Mouse (Mus musculus) midbrain, embryonic 10.5 days (tissue): ENCODE measurements around the gene Lrrc14b. TPM values are rescaled to one million over a fixed set of nuclear protein-coding genes. Genes with fewer than 3 reads are reported as not detected.

ENCODE experiments used
- DNase-seq: peaks from one replicate; pipeline ENCODE4 v3.0.0-alpha.2; 2017; ENCODE audit warnings: low spot score
- H3K27ac ChIP-seq: fragments of 300-500 bp; sonication (generic); replicated peaks from 2 replicates; pipeline ENCODE4 v1.5.1; 2016; ENCODE audit warnings: mild to moderate bottlenecking
- H3K27me3 ChIP-seq: fragments of 300-500 bp; sonication (generic); 2 replicates; pipeline ENCODE4 v1.6.1; 2016; ENCODE audit warnings: low read depth, mild to moderate bottlenecking; ENCODE audit not compliant: poor library complexity, severe bottlenecking
- H3K36me3 ChIP-seq: fragments of 300-500 bp; sonication (generic); 2 replicates; pipeline ENCODE4 v1.6.1; 2016; ENCODE audit warnings: mild to moderate bottlenecking, moderate library complexity
- H3K4me1 ChIP-seq: fragments of 300-500 bp; sonication (generic); 2 replicates; pipeline ENCODE4 v1.6.1; 2016
- H3K4me3 ChIP-seq: fragments of 300-500 bp; sonication (generic); 2 replicates; pipeline ENCODE4 v1.5.1; 2016; ENCODE audit warnings: mild to moderate bottlenecking, moderate library complexity
- H3K9me3 ChIP-seq: fragments of 300-500 bp; sonication (generic); replicated peaks from 2 replicates; pipeline ENCODE4 v1.6.1; 2016; ENCODE audit warnings: mild to moderate bottlenecking
- WGBS: fragments of 180-500 bp; shearing (Covaris S2); methylation state at CpG from one replicate; pipeline ENCODE4 v1.1.7; 2016; 5-methylcytosine and 5-hydroxymethylcytosine counted together
- microRNA counts: library from miRNA; unstranded; fragments of <30 nt; microRNA quantifications from one replicate; lab custom pipeline; 2017
- microRNA-seq: library from miRNA; unstranded; fragments of <30 nt; microRNA quantifications from one replicate; pipeline ENCODE4, GENCODE M21; 2017
- polyA plus RNA-seq: library from polyadenylated mRNA; unstranded; fragments of >200 nt; fragmentation: Nextera tagmentation; extraction: Ambion mirVana; gene quantifications from 2 replicates; pipeline ENCODE4 v1.2.1, GENCODE M21; 2016

The Lrrc14b gene
- polyA plus RNA-seq, 1 experiment from 2014 or later: not detected

DNA sequence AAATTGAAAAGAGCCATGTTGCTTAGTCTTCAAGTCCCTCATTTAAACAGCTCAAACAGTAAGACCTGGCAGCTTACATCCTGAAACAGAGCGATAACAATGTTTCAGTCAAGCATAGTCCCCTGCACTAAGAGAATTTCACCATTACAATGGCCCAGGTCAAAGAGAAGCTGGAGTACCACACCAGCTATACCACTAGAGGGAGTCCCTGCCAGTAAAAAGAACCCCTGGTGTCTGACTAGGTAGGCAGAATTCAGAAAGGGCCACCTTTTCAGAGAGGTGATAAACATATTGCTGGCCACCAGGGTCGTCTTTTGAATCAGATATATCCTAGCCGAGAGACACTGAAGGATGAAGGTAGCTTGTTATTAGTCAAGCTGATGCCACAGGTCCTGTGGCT is 22.8 kb downstream of the Lrrc14b start:
- H3K27ac ChIP-seq: no peak overlapping the region
- DNase-seq: peak; percentile 26
- 62% methylated on average over 3 of the region's 3 CpGs for WGBS
- H3K9me3 ChIP-seq: no peaks in the 10 kb centered on the region
- H3K4me1 ChIP-seq: no peaks in the 10 kb centered on the region
- H3K27me3 ChIP-seq: no peaks in the 10 kb centered on the region
- H3K4me3 ChIP-seq: no peak overlapping the region
- H3K36me3 ChIP-seq: peaks cover 85% of the 10 kb centered on the region

DNA sequence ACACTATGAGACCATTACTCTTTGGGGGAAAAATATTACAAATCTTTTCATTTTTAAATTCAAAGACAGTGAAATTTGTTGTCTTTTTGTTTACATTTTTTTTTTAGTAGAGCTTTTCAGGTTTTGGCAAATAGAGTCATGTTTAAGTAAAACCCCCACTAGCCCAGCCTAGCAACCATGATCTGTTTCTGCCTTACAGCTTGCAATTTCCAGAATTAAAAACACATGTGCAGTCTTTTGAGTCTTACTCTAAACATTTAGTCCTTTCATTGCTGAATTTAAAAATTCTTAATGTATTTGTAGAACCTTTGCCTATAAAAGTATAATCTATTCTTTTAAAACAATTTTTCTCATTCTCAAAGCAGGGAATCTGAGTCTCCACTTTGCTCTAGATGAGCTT is 34.5 kb downstream of the Lrrc14b start:
- no peaks in the 10 kb centered on the region for H3K4me1 ChIP-seq
- no peaks in the 10 kb centered on the region for H3K9me3 ChIP-seq
- no peak overlapping the region for H3K4me3 ChIP-seq
- DNase-seq: no peak
- H3K27me3 ChIP-seq: no peaks in the 10 kb centered on the region
- H3K27ac ChIP-seq: no peak overlapping the region
- H3K36me3 ChIP-seq: peaks cover 91% of the 10 kb centered on the region

DNA sequence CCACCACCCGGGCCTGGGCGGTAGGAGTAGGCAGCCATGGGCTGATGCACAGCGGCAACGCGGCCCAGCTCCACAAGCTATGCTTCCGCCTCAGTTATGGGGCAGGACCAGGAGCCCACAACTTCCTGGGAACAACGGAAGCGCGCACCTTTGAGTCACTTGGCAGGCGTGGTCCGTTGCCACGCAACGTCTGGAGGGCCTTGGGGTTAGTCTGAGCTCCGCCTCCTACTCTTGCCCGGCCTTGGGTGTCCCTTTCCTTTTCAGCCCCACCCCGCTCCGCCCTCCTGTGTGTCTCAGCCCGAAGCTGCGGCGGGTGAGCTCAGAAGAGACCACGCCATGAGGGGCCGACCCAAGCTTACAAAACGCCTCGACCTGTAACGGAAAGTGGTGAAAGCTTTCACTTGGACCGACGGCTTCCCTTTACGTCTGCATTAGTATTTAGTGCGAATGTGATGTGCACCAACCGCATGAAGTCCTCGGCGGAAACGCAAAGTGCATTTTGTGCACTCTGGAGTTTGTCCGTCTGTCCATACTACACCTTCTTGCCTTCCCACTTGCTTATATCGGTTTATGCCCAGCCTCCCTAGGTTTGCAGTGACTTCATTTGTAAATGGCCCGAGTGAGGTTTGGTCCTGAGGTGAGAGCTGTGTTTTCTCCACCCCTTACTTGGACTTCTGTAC is 46.5 kb downstream of the Lrrc14b start, which contains the start of gene Pdcd6:
TSS of gene Pdcd6 (minus strand) at position 411 of the 680 bp plus-strand sequence.
- DNase-seq: peak; percentile 92
- Histone ChIP-seq H3K27me3 (no peaks in the 10 kb centered on the region), H3K4me1 (peaks cover 20% of the 10 kb centered on the region), H3K9me3 (no peaks in the 10 kb centered on the region), H3K4me3 (peak within 1 kb of the TSS; percentile 76), H3K27ac (peak within 1 kb of the TSS; percentile 83), H3K36me3 (peaks cover 32% of the 10 kb centered on the region)
- under 1% methylated on average over 36 of the region's 36 CpGs for WGBS

DNA sequence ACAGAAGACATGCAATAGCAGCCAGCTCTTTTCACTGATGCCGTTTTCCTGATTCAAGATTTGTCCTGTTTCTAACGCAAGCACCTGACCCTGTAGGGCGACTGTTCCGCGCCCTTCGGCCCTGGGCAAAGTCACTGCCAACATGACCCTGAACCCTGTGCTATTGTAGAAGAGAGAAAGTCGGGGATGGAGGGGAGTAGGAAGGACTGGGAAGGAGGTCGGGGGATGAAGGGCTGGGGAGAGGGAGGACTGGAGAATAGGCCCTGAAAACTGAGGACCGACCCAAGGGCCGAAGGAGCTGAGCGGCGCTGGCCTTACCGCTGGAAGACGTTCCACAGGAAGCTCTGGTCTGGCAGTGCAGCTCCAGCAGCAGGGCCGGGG is 47.0 kb downstream of the Lrrc14b start:
- 7% methylated on average over 15 of the region's 15 CpGs for WGBS
- H3K27me3 ChIP-seq: no peaks in the 10 kb centered on the region
- H3K27ac ChIP-seq: peak overlapping the region; percentile 83
- peaks cover 27% of the 10 kb centered on the region for H3K36me3 ChIP-seq
- H3K4me3 ChIP-seq: peak overlapping the region; percentile 76
- peaks cover 20% of the 10 kb centered on the region for H3K4me1 ChIP-seq
- no peak for DNase-seq
- H3K9me3 ChIP-seq: no peaks in the 10 kb centered on the region

DNA sequence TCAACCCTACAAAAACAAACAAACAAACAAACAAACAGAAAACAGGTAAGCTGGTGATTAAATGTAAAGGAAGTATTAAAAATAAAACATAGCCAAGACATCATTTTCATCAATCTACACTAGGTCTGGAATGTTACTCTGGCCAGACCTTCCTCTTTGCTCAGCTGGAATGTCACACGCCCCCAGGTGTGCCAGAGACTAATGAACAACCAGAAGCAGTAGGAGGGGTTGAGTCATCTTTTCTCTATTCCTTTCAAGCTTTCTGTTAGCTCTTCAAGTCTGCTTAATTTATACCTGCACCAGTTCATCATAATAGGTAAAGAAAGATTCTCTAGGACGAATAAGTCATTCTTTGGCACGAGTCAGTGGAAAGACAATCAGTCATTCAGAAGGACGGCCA is 47.4 kb downstream of the Lrrc14b start:
- DNase-seq: no peak
- no peaks in the 10 kb centered on the region for H3K27me3 ChIP-seq
- H3K27ac ChIP-seq: peak overlapping the region; percentile 83
- no peaks in the 10 kb centered on the region for H3K9me3 ChIP-seq
- H3K4me1 ChIP-seq: peaks cover 20% of the 10 kb centered on the region
- H3K36me3 ChIP-seq: peaks cover 27% of the 10 kb centered on the region
- peak overlapping the region; percentile 76 for H3K4me3 ChIP-seq
- 29% methylated on average over 4 of the region's 4 CpGs for WGBS

DNA sequence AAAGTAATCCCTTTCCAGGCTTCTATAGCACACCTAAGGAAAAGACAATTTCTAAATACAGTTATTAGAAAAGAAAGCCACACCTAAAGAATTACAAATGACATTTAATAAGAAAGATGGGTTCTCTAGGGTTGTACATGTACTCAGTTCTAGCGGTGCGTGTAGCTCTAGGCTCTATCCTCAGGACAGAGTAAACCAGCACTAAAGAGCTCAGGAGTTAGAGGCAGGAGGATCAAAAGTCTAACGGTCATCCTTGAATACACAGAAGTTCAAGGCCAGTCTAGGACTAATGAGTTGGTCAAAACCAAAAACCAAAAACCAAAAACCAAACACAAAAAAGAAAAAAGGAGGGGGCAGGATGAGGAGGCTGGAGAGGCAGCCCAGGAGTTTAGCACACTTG is 49.2 kb downstream of the Lrrc14b start:
- Histone ChIP-seq H3K4me3 (no peak overlapping the region), H3K9me3 (no peaks in the 10 kb centered on the region), H3K27ac (no peak overlapping the region), H3K36me3 (peaks cover 31% of the 10 kb centered on the region), H3K27me3 (no peaks in the 10 kb centered on the region), H3K4me1 (peaks cover 20% of the 10 kb centered on the region)
- DNase-seq: no peak
- 93% methylated on average over 3 of the region's 3 CpGs for WGBS

MicroRNAs encoded within 50 kb of the gene (microRNA counts, 519-probe panel; counts per million panel counts)
- microRNA mmu-miR-692 (lab: Ali Mortazavi, UCI): not detected

Small RNAs within 50 kb of the gene (microRNA-seq; reads per million reads assigned to microRNA genes)
- not detected for gene Mir692-3

Other genes with a start within 250 kb of the Lrrc14b start
- gene Slc9a3, start 242.5 kb downstream of the Lrrc14b start, polyA plus RNA-seq: not detected in 2 replicates
- 79.2 and 88.7 TPM in 2 replicates for gene Exoc3, start 155.3 kb downstream of the Lrrc14b start, polyA plus RNA-seq
- 1.8 and 2.0 TPM in 2 replicates for gene Ahrr, start 71.7 kb downstream of the Lrrc14b start, polyA plus RNA-seq
- 118 and 124 TPM in 2 replicates for gene Pdcd6, start 46.4 kb downstream of the Lrrc14b start, polyA plus RNA-seq
- 283 and 284 TPM in 2 replicates for gene Sdha, start 13.7 kb downstream of the Lrrc14b start, polyA plus RNA-seq
- 56.1 and 59.6 TPM in 2 replicates for gene Ccdc127, start 13.7 kb downstream of the Lrrc14b start, polyA plus RNA-seq
- gene Zfp72, start 26.8 kb upstream of the Lrrc14b start, polyA plus RNA-seq: 3.9 and 5.1 TPM in 2 replicates
- gene Ftl1-ps1, start 35.7 kb upstream of the Lrrc14b start, polyA plus RNA-seq: 89.2 and 96.1 TPM in 2 replicates
- gene Zfp825, start 130.0 kb upstream of the Lrrc14b start, polyA plus RNA-seq: 20.2 and 21.2 TPM in 2 replicates